Mouse (Mus musculus) lung, postnatal 0 days (tissue): Measurements from ENCODE around the gene Cnst.

Experiments
- CTCF ChIP-seq: IDR thresholded peaks from 2 replicates; pipeline ENCODE4 v1.5.1; 2016; ENCODE audit warnings: antibody characterized with exemption, mild to moderate bottlenecking
- EP300 ChIP-seq: IDR thresholded peaks from 2 replicates; pipeline ENCODE4 v1.6.1; 2016; ENCODE audit warnings: antibody characterized with exemption, mild to moderate bottlenecking, control low read depth

DNA sequence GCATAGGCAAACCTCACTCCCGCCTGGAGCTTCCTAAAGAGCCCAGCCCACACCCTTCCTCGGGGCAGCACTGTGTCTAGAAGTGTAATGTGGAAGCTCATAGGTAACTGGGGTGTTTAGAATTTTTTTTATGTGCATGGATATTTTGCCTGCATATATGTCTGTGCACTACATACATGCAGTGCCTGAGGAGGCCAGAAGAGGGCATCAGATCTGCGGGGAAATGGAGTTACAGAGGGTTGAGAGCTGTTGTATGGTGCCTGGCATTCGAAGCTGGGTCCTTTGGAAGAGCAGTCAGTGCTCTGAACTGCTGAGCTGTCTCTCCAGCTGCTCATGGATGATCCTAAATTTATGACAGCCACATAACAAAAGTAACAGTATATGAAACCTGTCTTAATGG is 77.5 kb downstream of the Cnst start:
- TF ChIP-seq CTCF (peak; percentile 74), EP300 (no peak)
